Mouse (Mus musculus) small intestine, adult 2 months (tissue): Measurements from ENCODE around the gene Zmiz1.

Source experiments
- CTCF ChIP-seq: fragments of 200-500 bp; IDR thresholded peaks from 2 replicates; pipeline ENCODE4 v1.5.1; 2012; ENCODE audit warnings: low read depth, mild to moderate bottlenecking, control low read depth, inconsistent platforms, low read length, moderate library complexity, mixed read lengths; ENCODE audit not compliant: insufficient replicate concordance, insufficient read length; ENCODE audit errors: extremely low read depth
- POLR2A ChIP-seq: fragments of 200-500 bp; IDR thresholded peaks from 2 replicates; pipeline ENCODE4 v1.6.1; 2012; ENCODE audit warnings: low read depth, mild to moderate bottlenecking, control low read depth, inconsistent platforms, low read length, moderate library complexity

- TF ChIP-seq POLR2A, result no peak
- TF ChIP-seq CTCF, result no peak
These were observed 249.9 kb downstream of the Zmiz1 start for GRCm38 (mm10) chr14:25708917-25709316.
